Mouse (Mus musculus) bone marrow, adult 2 months (tissue): ENCODE results near the gene Snapc5. TPM values are rescaled to one million over a fixed set of nuclear protein-coding genes. Genes with fewer than 3 reads are reported as not detected.
"Not testable (repeated sequence)": the region's sequence is repeated elsewhere in the genome, so short reads cannot be mapped to it uniquely, and the experiment has no call there.

Experiments
- H3K27ac ChIP-seq: fragments of 200-500 bp; 2 replicates; pipeline ENCODE4 v1.5.1; 2012; ENCODE audit warnings: low read depth, mild to moderate bottlenecking, control low read depth, inconsistent platforms, low read length; ENCODE audit not compliant: control insufficient read depth, poor library complexity, insufficient read depth
- H3K4me1 ChIP-seq: fragments of 200-500 bp; 2 replicates; pipeline ENCODE4 v1.6.1; 2011; ENCODE audit warnings: low read length; ENCODE audit not compliant: control insufficient read depth, insufficient read depth
- H3K4me3 ChIP-seq: fragments of 200-500 bp; replicated peaks from 2 replicates; pipeline ENCODE3; 2011; ENCODE audit warnings: mild to moderate bottlenecking, low read depth, low read length, control low read depth; ENCODE audit not compliant: control insufficient read depth
- CTCF ChIP-seq: fragments of 200-500 bp; IDR thresholded peaks from 2 replicates; pipeline ENCODE4 v1.5.1; 2011; ENCODE audit warnings: low read length, control low read depth; ENCODE audit not compliant: control insufficient read depth, insufficient read depth
- POLR2A ChIP-seq: fragments of 200-500 bp; IDR thresholded peaks from 2 replicates; pipeline ENCODE4 v1.6.1; 2011; ENCODE audit warnings: low read depth, mild to moderate bottlenecking, control low read depth, low read length, borderline replicate concordance; ENCODE audit not compliant: control insufficient read depth
- WGBS: fragments of 180-500 bp; shearing (Covaris S2); methylation state at CpG from one replicate; pipeline ENCODE4 v1.1.7; 2018; 5-methylcytosine and 5-hydroxymethylcytosine counted together
- polyA plus RNA-seq: library from polyadenylated mRNA; stranded (reverse); fragments of >200 nt; gene quantifications from 2 replicates; pipeline ENCODE4 v1.2.4, GENCODE M21; 2011; ENCODE audit warnings: low replicate concordance; ENCODE audit not compliant: missing spikeins, insufficient read depth, insufficient read length

Snapc5 gene
- polyA plus RNA-seq, 1 experiment: 30.2 TPM

- H3K4me3 ChIP-seq: no peak overlapping the region
- TF ChIP-seq POLR2A (no peak), CTCF (no peak)
These were observed 16.5 kb downstream of the Snapc5 start for GRCm38 (mm10) chr9:64195554-64195953.

GRCm38 (mm10) chr9:64197524-64197923, 18.4 kb downstream of the Snapc5 start:
- Histone ChIP-seq H3K4me1 (peaks cover under 1% of the 10 kb centered on the region; the same call in 1 of the 2 replicates), H3K27ac (no peak overlapping the region), H3K4me3 (no peak overlapping the region)
- WGBS: 89% methylated on average over 8 of the region's 8 CpGs
- TF ChIP-seq CTCF (no peak), POLR2A (no peak)

More at GRCm38 (mm10) chr9:64195554-64195953, 16.5 kb downstream of the Snapc5 start:
- 83% methylated on average over 4 of the region's 4 CpGs for WGBS
- Histone ChIP-seq H3K27ac (no peak overlapping the region), H3K4me1 (no peaks in the 10 kb centered on the region)

GRCm38 (mm10) chr9:64198068-64198762, 19.1 kb downstream of the Snapc5 start:
- 90% methylated on average over 5 of the region's 5 CpGs for WGBS
- no peak for TF ChIP-seq CTCF
- Histone ChIP-seq H3K27ac (no peak overlapping the region), H3K4me1 (peaks cover 1% of the 10 kb centered on the region; the same call in 1 of the 2 replicates), H3K4me3 (no peak overlapping the region)

GRCm38 (mm10) chr9:64198763-64199418, 19.8 kb downstream of the Snapc5 start:
- 90% methylated on average over 7 of the region's 7 CpGs for WGBS
- H3K4me3 ChIP-seq: not testable (repeated sequence)

GRCm38 (mm10) chr9:64199897-64200296, 20.8 kb downstream of the Snapc5 start:
- H3K4me3 ChIP-seq: no peak overlapping the region
- no peak for TF ChIP-seq POLR2A
- TF ChIP-seq CTCF: no peak
- H3K27ac ChIP-seq: no peak overlapping the region
- H3K4me1 ChIP-seq: peaks cover 1% of the 10 kb centered on the region; the same call in 1 of the 2 replicates
- WGBS: 63% methylated on average over 2 of the region's 2 CpGs

More at GRCm38 (mm10) chr9:64198763-64199418, 19.8 kb downstream of the Snapc5 start:
- not testable (repeated sequence) for H3K27ac ChIP-seq, H3K4me1 ChIP-seq

- peak overlapping the region; percentile 53; the same call in 1 of the 2 replicates for H3K27ac ChIP-seq
- no peak overlapping the region for H3K4me3 ChIP-seq
- H3K4me1 ChIP-seq: peaks cover 1% of the 10 kb centered on the region; the same call in 1 of the 2 replicates
- TF ChIP-seq POLR2A (no peak), CTCF (no peak)
These were observed 23.3 kb downstream of the Snapc5 start for GRCm38 (mm10) chr9:64202331-64202730.

- TF ChIP-seq CTCF (no peak), POLR2A (no peak)
- Histone ChIP-seq H3K27ac (no peak overlapping the region; the same call in 1 of the 2 replicates), H3K4me1 (peaks cover 1% of the 10 kb centered on the region; the same call in 1 of the 2 replicates), H3K4me3 (no peak overlapping the region)
These were observed 23.8 kb downstream of the Snapc5 start for GRCm38 (mm10) chr9:64202866-64203265.

- peaks cover under 1% of the 10 kb centered on the region for H3K4me1 ChIP-seq
- H3K27ac ChIP-seq: no peak overlapping the region
- WGBS: 90% methylated on average over 3 of the region's 3 CpGs
- TF ChIP-seq CTCF: no peak
- TF ChIP-seq POLR2A: no peak
- no peak overlapping the region for H3K4me3 ChIP-seq
These were observed 28.5 kb downstream of the Snapc5 start for GRCm38 (mm10) chr9:64207509-64208084.
